In genomic region chr14:45452861-45453512, GRCm38 (mm10) we compare ENCODE assay signal across 10 mouse cellular contexts. TPM values are rescaled to one million over a fixed set of nuclear protein-coding genes. Genes with fewer than 3 reads are reported as not detected.
DNase-seq lines count a peak whose midpoint lies in the region; ATAC-seq and TF ChIP-seq lines count a peak whose summit lies in the region.
"Had no signal": no experiment of that assay in that cellular context is flagged by ENCODE, and none has a peak within 500 bp of the region (broad histone marks: within the 10 kb centered on the region; RNA-seq: fewer than 3 reads in every experiment).

No protein-coding gene starts in this region.

- no peaks in the 10 kb centered on the region for H3K36me3 ChIP-seq in hindbrain, embryonic 15.5 days
- peaks cover 5% of the 10 kb centered on the region; the same call in 1 of the 2 replicates for H3K36me3 ChIP-seq in liver, adult 2 months (ENCODE audit: control insufficient read depth, insufficient read depth, low read length)

- H3K9me3 ChIP-seq in hindbrain, embryonic 15.5 days: no peaks in the 10 kb centered on the region
- H3K9me3 ChIP-seq: forebrain, embryonic 13.5 days had no signal

- peaks cover 27% of the 10 kb centered on the region for H3K4me1 ChIP-seq in hindbrain, embryonic 15.5 days (replicated peaks)
- peaks cover 7% of the 10 kb centered on the region for H3K4me1 ChIP-seq in liver, adult 2 months (ENCODE audit: control insufficient read depth, insufficient read depth, low read length)

- H3K27ac ChIP-seq in hindbrain, embryonic 15.5 days (replicated peaks): 0 out of 2 replicates have a peak overlapping the region, but pooled peaks have one; percentile 34
- peak overlapping the region; percentile 15 for H3K27ac ChIP-seq in liver, adult 2 months (replicated peaks; ENCODE audit: insufficient read depth, low read depth, low read length)
- H3K27ac ChIP-seq: forebrain, embryonic 13.5 days had no signal

- no peaks in the 10 kb centered on the region for H3K27me3 ChIP-seq in Patski
- H3K27me3 ChIP-seq in hindbrain, embryonic 15.5 days: no peaks in the 10 kb centered on the region
- no peaks in the 10 kb centered on the region for H3K27me3 ChIP-seq in liver, adult 2 months (ENCODE audit: control insufficient read depth, insufficient read depth, low read length)
- H3K27me3 ChIP-seq: forebrain, embryonic 13.5 days had no signal

- POLR2A ChIA-PET in Patski (lab: Charles Lee): interaction anchor here (0.6 to 0.9 kb wide), 3 partner anchors 11 to 65 kb away, joined by 3 to 4 read pairs (median 4); no protein-coding TSS in a partner anchor

- in situ Hi-C loops in Patski (cut with MboI; ENCODE audit: low pct_unique_long_range_greater_than_20kb): no loop called here

- no peak overlapping the region for H3K4me2 ChIP-seq in hindbrain, embryonic 15.5 days
- H3K4me2 ChIP-seq: forebrain, embryonic 13.5 days had no signal

- TF ChIP-seq CTCF in Patski (IDR thresholded peaks at IDR 0.05): no peak
- no peak for TF ChIP-seq CTCF in liver, adult 2 months (IDR thresholded peaks at IDR 0.05; ENCODE audit: low read depth, low read length)

- H3K79me2 ChIP-seq in liver, adult 2 months (ENCODE audit: control insufficient read depth, insufficient read depth, low read length): no peaks in the 10 kb centered on the region

- no peak overlapping the region for H3K9ac ChIP-seq in hindbrain, embryonic 15.5 days
- H3K9ac ChIP-seq in liver, adult 2 months (ENCODE audit: low read depth, low read length): no peak overlapping the region
- H3K9ac ChIP-seq: forebrain, embryonic 13.5 days had no signal

- ATAC-seq in Patski: peak; percentile 17
- no peak for ATAC-seq in hindbrain, embryonic 15.5 days (ENCODE audit: low FRiP score, low read depth)
- ATAC-seq: forebrain, embryonic 13.5 days; midbrain, embryonic 16.5 days had no signal

- DNase-seq in Patski (ENCODE audit: low read depth, low spot score): no peak
- peak; percentile 30 for DNase-seq in cerebellum, adult 8-10 months
- DNase-seq in liver, adult 2 months (ENCODE audit: extremely low read depth, low read depth, low spot score): peak; percentile 64
- no peak for DNase-seq in spleen, postnatal 36 days (ENCODE audit: low spot score in 2 of 2)
- DNase-seq in adrenal gland, postnatal 14 days: no peak
- DNase-seq in right cerebral cortex, postnatal 25 days: no peak
- DNase-seq: adrenal gland, postnatal 25 days had no signal

- H3K4me3 ChIP-seq in hindbrain, embryonic 15.5 days: no peak overlapping the region
- no peak overlapping the region for H3K4me3 ChIP-seq in liver, adult 2 months (ENCODE audit: insufficient read depth, low read depth, low read length)
- H3K4me3 ChIP-seq: forebrain, embryonic 13.5 days had no signal

- no peak for TF ChIP-seq POLR2A in liver, adult 2 months (IDR thresholded peaks at IDR 0.05; ENCODE audit: extremely low read depth, insufficient read depth, low read length)

- CTCF ChIA-PET in Patski (lab: Charles Lee): no interaction called here

- 32% methylated on average over 11 of the region's 11 CpGs for WGBS in hindbrain, embryonic 15.5 days
- WGBS in liver, adult 2 months: 8% methylated on average over 11 of the region's 11 CpGs

RNA-seq across cellular contexts. Expression of gene Gnpnat1, which starts 48.3 kb away (rescaled TPM):
- polyA plus RNA-seq in Patski (2021): 101 TPM
- polyA plus RNA-seq in hindbrain, embryonic 15.5 days (2015; fragmentation: Nextera tagmentation; extraction: Ambion mirVana): 27.0 and 31.6 TPM in 2 replicates
- total RNA-seq in liver, adult 2 months (2014; rRNA removed): 115 and 121 TPM in 2 replicates
- polyA plus RNA-seq in liver, adult 2 months (2012; rRNA removed): 23.5 and 30.6 TPM in 2 replicates
- total RNA-seq in adrenal gland, postnatal 14 days (2021): 36.1 and 36.8 TPM in 2 replicates

Comparison
In these comparisons a context has a peak if more than half of its experiments do, and no peak if none do; other contexts are left out.
1. DNase-seq: peak in cerebellum, adult 8-10 months (single experiment) and liver, adult 2 months (single experiment); none in Patski (single experiment), spleen, postnatal 36 days (0 of 2), adrenal gland, postnatal 14 days (single experiment) and right cerebral cortex, postnatal 25 days (single experiment).